Mouse (Mus musculus): ENCODE measurements at regions not wholly inside any gene's neighbourhood (a gene's known extent, or its start where the extent isn't known, plus 50 kb on each side); places are given as distances from the start of the nearest gene placed in this dataset.

- peak; percentile 26 for DNase-seq
Observed at GRCm38 (mm10) chr4:82234443-82234842, 471.1 kb downstream of the Nfib start.

GRCm38 (mm10) chr4:82226197-82227119 is 479.1 kb downstream of the Nfib start:
- no peak for DNase-seq

- no peak for DNase-seq
Observed at GRCm38 (mm10) chr4:82220724-82221123, 484.8 kb downstream of the Nfib start.

- no peak for DNase-seq
Observed at GRCm38 (mm10) chr4:82220120-82220714, 485.3 kb downstream of the Nfib start.

- no peak for DNase-seq
Observed at GRCm38 (mm10) chr4:82218616-82219015, 486.9 kb downstream of the Nfib start.

GRCm38 (mm10) chr4:82207031-82207430 is 498.5 kb downstream of the Nfib start:
- DNase-seq: no peak

GRCm38 (mm10) chr4:82200306-82200705 is 505.2 kb downstream of the Nfib start:
- peak; percentile 26 for DNase-seq

GRCm38 (mm10) chr4:82199118-82199517 is 506.4 kb downstream of the Nfib start:
- no peak for DNase-seq

- no peak for DNase-seq
Observed at GRCm38 (mm10) chr4:82197611-82198010, 507.9 kb downstream of the Nfib start.

- DNase-seq: no peak
Observed at GRCm38 (mm10) chr4:82196024-82196647, 509.4 kb downstream of the Nfib start.

GRCm38 (mm10) chr4:82193905-82194304 is 511.6 kb downstream of the Nfib start:
- no peak for DNase-seq

- no peak for DNase-seq
Observed at GRCm38 (mm10) chr4:82186892-82187291, 518.7 kb downstream of the Nfib start.

GRCm38 (mm10) chr4:82183974-82184373 is 521.6 kb downstream of the Nfib start:
- DNase-seq: no peak

- DNase-seq: no peak
Observed at GRCm38 (mm10) chr4:82178112-82178511, 527.4 kb downstream of the Nfib start.

GRCm38 (mm10) chr4:82176723-82177122 is 528.8 kb downstream of the Nfib start:
- no peak for DNase-seq

GRCm38 (mm10) chr4:82173461-82174085 is 532.0 kb downstream of the Nfib start:
- DNase-seq: no peak

- no peak for DNase-seq
Observed at GRCm38 (mm10) chr4:82170930-82171329, 534.6 kb downstream of the Nfib start.

- no peak for DNase-seq
Observed at GRCm38 (mm10) chr4:82168032-82168431, 537.5 kb downstream of the Nfib start.

GRCm38 (mm10) chr4:82167396-82167795 is 538.2 kb downstream of the Nfib start:
- DNase-seq: no peak

GRCm38 (mm10) chr4:82166826-82167225 is 538.7 kb downstream of the Nfib start:
- no peak for DNase-seq

GRCm38 (mm10) chr4:82166087-82166486 is 539.5 kb downstream of the Nfib start:
- no peak for DNase-seq

GRCm38 (mm10) chr4:82164058-82164457 is 541.5 kb downstream of the Nfib start:
- no peak for DNase-seq

- no peak for DNase-seq
Observed at GRCm38 (mm10) chr4:82161818-82162217, 543.7 kb downstream of the Nfib start.
